Mouse (Mus musculus) common myeloid progenitor, adult 5-6 weeks (primary cell): ENCODE data around the gene Tulp2. TPM values are rescaled to one million over a fixed set of nuclear protein-coding genes. Genes with fewer than 3 reads are reported as not detected.
"Not testable (repeated sequence)": the region's sequence is repeated elsewhere in the genome, so short reads cannot be mapped to it uniquely, and the experiment has no call there.

Experiments used
- ATAC-seq: replicated peaks from 2 replicates; pipeline ENCODE4 v1.8.0; 2016; ENCODE audit warnings: low read depth, mild to moderate bottlenecking, moderate TSS enrichment, inconsistent platforms; ENCODE audit not compliant: poor library complexity, severe bottlenecking
- total RNA-seq: library from RNA; stranded (forward); fragments of 200-1000, 187-1606 nt; gene quantifications from 2 replicates; pipeline ENCODE4 v1.2.3, GENCODE M21; 2017

Gene Tulp2
- total RNA-seq, 1 experiment from 2014 or later, result not detected

DNA sequence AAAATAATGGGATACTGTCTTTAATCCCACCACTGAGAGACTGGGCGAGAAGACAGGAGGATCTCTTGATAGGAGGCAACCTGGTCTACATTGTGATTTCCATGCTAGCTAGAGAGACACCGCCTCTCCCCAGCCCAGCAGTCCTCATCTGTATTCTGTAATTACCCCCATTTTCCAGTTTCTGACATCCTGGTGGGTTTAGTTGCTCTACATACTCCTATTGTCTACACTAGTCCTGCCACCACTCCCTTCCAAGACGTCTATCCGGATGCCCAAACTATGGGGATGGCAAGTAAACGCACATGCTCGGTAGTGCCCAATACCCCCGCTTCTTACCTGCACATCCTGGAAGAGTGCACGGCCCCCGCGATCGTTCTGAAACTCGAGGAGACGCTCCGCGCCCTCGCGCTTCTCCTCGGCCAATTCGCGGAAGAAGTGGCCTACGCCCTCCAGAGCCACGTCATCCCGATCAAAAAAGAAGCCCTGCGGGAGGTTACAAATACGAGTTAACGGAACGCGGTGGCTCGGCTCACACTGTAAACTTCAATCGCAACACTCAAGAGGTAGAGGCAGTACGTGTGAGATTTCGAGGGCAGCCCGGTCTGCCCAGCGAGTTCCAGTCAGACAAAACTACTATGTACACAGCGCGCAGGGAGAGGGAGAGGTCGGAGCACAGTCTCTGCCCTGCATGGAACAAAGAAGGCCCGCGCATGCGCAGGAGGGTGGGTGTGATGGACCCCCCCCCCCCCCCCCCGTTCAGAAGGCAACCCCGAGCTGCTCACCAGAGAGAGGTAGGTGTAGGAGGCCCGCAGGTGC is 22.7 kb upstream of the Tulp2 start:
- ATAC-seq, result 0 out of 2 replicates have a peak, but pooled peaks have one; percentile 9

GRCm38 (mm10) chr7:45459564-45460140 is 22.0 kb upstream of the Tulp2 start, which contains the start of gene Ftl1:
Gene Ftl1, minus strand, starts transcription at chr7:45459884.
- peak; percentile 74 for ATAC-seq

DNA sequence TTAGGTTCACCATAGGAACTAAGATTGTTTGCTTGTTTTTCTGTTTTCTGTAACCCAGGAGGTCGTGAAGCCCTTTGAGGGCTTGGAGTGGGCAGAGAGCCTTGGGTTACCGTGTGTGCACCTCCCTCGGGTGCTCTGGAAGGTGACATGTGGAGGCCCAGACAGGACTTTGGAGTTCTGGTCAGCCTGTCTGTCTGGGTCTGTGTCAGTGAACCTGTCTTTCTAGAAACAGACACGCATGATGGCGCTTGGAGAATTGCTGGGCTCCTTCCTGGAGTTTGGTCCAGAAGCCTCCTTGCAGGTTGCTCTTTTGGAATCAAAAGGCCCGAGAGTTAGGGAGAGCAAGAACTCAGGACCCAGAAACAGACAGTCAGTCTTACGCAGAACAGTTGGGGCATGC is 21.3 kb upstream of the Tulp2 start:
- no peak for ATAC-seq

DNA sequence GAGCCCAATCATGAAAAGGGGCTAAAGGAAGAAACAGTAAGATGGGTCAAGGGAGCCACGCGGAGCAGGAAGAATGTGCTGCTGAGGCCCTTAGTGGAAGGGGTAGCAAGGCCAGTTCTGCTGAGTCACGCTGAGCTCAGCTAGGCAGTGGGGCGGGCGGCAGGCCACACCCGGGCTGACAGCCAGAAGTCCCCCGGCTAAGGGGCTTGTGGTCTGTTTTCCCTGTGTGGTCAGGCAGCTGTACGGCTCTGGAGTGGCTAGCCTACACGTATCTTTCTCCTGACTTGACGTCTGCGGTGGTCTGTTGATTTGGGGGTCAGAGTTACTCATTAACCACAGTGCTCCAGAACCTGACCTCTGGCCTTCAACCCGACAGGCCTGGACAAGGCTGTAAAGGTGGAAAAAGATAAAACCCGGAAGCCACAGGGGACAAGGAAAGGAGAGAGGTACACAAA is 20.8 kb upstream of the Tulp2 start:
- peak; percentile 70 for ATAC-seq

DNA sequence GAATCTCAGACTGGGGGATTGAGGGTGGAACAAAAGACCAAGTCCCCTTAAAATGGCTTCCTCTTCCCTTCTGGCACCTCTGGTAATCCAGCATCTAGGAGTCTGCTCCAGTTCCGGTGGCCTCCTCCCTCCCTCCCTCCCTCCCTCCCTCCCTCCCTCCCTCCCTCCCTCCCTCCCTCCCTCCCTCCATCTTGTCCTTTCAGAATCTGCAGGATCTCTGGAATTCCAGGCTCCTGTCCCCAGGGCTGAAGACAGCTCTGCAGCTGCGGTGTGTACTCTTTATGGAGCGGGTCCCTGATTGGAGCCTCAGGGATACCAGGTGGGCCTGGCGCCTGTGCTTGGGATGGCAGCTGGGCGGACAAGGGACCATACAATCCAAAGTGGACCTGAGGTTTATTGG is 20.4 kb upstream of the Tulp2 start:
- ATAC-seq, result no peak

GRCm38 (mm10) chr7:45461781-45462180 is 19.9 kb upstream of the Tulp2 start:
- no peak for ATAC-seq

- ATAC-seq, result no peak
Measured at GRCm38 (mm10) chr7:45462325-45462724, 19.4 kb upstream of the Tulp2 start.

DNA sequence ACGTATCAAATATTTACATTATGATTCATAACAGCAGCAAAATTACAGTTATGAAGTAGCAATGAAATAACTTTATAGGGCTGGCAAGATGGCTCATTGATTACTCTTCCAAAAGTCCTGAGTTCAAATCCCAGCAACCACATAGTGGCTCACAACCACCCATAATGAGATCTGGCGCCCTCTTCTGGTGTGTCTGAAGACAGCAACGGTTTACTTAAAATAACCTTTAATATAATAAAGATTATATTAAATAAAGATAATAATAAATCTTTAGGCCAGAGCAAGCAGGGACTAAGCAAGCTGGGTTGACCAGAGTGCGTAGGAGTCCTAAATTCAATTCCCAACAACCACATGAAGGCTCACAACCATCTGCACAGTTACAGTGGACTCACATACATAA is 18.8 kb upstream of the Tulp2 start:
- not testable (repeated sequence) for ATAC-seq

- ATAC-seq, result no peak
Measured at GRCm38 (mm10) chr7:45463987-45464778, 17.5 kb upstream of the Tulp2 start.

GRCm38 (mm10) chr7:45465112-45465511 is 16.6 kb upstream of the Tulp2 start:
- ATAC-seq, result no peak

- ATAC-seq, result no peak
Measured at GRCm38 (mm10) chr7:45465549-45465948, 16.1 kb upstream of the Tulp2 start.

DNA sequence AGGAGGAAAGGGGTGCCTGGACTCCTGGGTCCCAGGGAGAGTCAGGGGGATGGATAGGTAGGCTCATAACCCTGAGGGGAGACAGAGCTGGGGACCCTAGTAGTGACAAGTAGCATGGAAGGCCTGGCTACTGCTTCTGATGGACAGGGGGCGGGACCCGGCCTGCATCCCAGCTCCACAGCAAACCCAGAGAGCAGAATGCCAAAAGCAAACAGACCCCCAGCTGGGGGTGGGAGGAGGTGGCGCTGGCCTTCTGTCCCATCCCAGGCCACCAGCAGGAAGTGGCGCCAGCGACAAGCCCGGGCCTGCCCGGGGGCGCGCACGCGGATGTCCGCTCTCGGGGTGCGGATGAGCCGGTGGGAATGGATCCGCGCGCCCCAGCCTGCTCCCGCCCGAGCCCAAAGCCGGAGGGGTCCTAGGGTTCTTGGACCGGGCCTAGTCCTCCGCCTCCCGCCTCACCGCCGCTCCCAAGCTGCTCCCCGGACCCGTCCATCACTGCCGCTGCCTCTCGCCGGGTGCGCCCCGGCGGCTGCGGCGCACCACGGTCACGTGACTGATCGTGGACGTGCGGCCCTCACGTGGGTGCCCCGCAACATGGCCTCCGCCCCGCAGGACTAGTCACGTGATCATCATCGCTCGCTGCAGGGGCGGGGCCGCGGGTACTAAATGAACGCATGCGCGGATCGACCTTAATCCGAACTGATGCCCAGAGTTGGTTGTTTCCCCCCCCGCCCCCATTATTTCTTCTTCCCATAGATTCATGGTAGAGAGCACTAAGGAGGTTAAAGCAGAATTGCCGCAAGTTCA is 15.2 kb upstream of the Tulp2 start, which contains the start of gene Bax:
TSS of gene Bax (minus strand) at position 616 of the 807 bp plus-strand sequence.
- ATAC-seq, result peak; percentile 82

DNA sequence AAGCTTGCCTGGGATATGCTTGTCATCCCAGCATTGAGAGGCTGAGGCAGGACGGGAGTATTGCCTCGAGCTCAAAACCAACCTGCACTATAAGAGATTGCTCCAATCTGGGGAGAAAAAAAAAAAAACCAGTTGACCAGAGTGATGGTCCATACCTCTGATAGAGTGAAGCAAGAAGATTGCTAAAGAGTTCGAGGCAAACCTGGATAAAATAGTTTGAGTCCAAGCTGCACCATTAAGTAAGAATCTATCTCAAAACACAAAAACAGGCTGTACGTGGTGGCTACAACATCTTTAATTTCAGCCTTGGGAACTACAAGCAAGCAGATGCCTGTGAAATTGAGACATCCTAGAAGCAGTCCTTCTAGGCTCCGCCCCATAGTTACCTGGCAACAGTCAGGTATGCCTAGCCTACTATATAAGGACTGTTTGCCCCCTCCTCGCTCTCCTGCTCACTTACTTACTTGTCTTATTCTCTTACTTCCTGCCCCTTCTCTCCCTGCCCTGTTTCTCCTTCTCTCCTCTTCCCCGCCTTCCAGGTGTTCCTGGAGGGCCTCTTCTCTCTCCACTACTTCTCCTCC is 14.5 kb upstream of the Tulp2 start:
- no peak for ATAC-seq

DNA sequence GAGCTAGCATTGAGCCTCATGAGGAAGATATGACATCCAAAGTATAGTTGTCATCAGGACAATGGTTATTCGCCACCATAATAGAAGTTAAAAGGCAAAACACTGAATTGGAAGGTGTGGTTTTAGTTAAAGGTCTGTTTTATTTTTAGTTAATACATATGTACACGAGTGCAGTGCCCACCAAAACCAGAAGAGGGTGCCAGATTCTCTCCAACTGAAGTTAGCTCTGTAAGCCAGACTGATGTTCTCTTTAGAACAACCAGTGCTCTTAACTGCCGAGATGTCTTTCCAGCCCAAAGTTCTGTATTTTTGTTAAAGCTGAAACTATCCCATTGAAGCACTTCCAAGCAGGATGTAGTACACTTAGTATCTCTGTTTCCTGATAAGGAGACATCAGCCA is 10.8 kb upstream of the Tulp2 start:
- ATAC-seq, result peak; percentile 63

DNA sequence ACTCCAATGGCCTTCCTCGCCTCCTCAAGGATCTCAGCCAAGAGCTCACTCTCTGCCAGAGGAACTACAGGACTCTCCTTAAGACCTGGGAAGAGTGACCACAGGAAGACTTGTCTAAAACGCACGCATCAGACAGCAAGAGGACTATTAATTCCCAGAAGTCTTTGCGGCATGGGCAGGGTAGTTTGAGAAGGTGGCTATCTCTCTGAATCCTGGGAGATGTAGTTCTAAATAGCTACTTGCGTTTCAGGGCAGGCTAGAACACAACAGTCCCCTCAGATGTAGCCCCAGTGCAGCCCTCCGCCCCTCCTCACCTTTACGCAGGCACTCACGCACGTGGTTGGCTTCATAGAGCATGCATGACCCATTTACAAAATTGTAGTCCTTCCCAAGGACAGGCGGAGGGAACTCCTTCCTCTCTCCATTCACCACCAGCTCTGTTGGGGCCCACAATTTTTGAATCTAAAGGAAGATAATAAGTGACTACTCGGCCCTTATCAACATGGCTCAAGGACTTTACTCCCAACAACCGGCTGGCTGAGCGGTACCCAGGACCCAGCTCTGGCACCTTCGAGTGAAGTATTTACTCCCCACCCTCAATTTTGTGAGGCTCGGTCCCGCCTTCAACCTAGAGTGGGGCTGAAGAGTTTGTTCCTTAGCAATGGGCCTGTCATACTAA is 6.2 kb upstream of the Tulp2 start:
- no peak for ATAC-seq

DNA sequence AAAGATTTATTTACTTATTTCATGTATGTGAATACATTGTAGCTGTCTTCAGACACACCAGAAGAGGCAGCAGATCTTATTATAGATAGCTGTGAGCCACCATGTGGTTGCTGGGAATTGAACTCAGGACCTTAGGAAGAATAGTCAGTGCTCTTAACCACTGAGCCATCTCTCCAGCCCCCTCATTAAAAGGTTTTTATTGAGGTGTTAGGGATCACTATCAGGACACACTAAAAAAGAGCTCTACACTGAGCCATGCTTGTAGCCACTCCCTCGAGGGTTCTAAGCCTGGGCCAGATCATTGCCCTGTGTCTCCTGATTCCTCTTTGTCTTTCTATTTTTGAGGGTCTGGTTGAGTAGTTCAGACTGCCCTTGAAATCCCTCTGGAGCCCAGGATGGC is 5.2 kb upstream of the Tulp2 start:
- ATAC-seq, result no peak

DNA sequence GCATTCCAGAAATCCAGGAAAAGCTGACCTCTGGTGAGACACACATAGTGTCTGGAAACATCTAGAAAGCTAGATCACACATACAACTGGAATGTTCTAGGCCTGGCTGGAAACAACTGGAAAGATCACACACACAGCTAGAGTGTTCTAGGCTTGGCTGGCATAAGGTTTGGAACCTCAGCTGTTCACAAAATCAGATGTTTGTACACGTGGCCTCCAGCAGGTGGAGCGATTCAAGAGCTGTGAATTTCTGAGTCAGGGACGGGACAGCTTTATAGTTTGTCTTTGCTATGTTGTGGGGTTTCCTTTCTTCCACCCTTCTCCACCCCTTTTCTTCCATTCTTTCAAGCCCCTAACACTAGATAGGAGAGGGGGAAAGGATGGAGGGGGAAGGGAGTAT is 4.7 kb upstream of the Tulp2 start:
- ATAC-seq, result peak; percentile 71; the same call in 1 of the 2 replicates

DNA sequence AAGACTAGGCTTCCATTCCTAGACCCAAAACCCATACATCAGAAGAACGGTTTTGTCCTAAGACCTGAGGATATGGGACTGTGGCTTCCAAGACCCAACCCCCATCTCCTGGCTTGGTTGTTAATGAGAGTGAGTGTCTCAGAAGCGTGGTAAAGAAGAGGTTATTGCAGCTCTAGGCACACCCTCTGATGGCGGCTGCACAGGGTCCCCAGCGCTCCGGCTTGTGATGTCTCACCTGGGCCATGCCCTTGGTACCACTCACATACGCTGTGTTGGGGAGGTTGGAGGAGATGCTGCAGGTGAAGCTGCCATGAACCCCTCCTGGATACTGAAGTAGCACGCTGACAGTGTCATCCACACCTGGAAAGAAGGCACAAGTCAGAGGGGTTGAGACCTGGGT is 2.9 kb upstream of the Tulp2 start:
- ATAC-seq, result no peak

GRCm38 (mm10) chr7:45480310-45480709 is 1.4 kb upstream of the Tulp2 start:
- ATAC-seq, result not testable (repeated sequence)
